Mouse (Mus musculus): ENCODE data around the gene Kcnk4. TPM values are rescaled to one million over a fixed set of nuclear protein-coding genes. Genes with fewer than 3 reads are reported as not detected.

Kcnk4 gene
- polyA plus RNA-seq, 1 experiment from 2014 or later = 0.95 TPM

DNA sequence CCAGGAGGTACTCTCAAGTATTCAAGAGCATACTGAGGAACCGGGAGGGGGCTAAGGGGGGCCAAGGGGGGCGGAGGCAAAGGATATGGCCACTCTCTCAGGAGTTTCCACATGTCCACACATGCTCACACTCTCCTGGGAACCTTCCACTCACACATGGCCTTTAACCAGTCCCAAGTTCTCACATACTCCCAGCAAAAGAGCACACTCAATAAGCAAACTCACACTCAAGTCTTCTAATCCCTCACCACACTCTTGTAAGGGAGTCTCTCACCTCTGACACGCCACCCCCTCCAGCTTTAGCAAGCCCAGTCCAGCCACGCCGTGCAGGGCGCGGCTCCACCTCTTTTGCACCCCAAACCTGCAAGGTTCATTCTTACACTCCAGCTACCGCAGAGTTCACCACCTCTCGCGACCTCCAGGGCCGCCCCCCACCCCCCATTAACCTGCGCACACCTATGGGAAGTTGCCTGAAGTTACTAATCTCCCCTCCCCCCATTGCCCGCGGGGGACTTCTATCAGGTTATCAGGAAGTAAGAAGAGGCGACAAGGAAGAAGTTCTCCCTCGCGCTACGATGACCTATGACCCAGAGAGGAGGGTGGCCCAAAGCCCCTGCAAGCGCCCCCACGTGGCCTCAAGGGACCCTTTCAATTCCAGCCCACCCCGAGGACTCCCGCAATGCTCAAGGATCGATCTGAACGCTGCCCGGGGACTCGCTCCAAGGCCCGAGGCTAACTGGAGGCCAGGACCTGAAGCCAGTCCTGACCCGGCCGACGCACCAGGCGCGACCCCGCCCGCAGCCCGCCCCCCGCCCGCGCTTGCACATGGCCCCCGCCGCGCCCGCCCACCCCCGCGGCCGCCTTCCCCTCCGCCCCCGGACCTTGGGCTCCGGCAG, 13.3 kb downstream of the Kcnk4 start:
- H3K36me3 ChIP-seq (ENCODE audit: control insufficient read depth, insufficient read depth) = peaks cover 9% of the 10 kb centered on the region; the same call in 1 of the 2 replicates
- ATAC-seq (replicated peaks; ENCODE audit: extremely low read depth, insufficient read depth, low FRiP score) = no peak

DNA sequence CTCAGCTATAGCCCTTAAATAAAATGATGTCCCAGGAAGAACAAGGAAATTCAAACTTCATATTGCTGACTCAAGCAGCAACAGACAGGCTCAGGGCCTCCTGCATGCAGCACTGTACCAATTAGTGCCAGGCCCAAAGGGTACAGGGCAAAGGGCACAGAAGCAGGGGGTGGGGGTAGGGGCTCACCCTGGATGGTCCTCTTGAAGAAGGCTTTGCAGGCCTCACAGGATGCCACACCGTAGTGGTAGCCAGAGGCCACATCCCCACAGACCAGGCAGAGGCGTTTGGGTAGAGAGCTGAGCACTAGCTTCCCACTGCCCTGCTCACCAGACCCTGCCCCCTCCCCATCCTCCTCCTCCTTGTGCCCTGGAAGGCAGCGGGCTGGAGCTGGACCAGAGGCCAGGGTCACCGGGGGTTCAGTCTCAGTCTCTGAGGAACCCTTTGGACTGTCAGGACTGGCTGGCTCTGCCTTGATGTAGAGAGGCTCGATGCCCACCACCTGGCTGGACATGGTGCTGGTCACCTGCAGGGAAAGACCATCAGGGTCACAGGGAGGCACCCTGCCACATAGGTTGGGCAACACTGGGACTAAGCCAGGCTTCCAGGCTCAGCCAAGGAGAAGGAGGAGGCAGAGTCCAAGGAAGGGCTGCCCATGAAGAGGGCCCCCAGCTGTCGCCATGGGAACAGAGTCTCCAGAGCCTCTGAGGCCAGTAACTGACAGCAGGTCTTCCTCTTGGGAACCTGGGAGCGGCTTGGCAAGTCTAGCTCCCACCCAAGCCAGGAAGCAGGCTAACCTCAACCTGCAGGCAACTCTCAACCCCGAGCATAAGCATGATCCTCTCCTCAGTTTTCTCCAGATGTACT, 14.2 kb downstream of the Kcnk4 start:
- peak overlapping the region; percentile 96 for H3K27ac ChIP-seq (ENCODE audit: low read length)
- H3K27me3 ChIP-seq (ENCODE audit: control insufficient read depth, insufficient read depth, low read length) = peaks cover 2% of the 10 kb centered on the region
- H3K9ac ChIP-seq (ENCODE audit: low read length) = peak overlapping the region; percentile 94
- H3K4me1 ChIP-seq (ENCODE audit: control insufficient read depth, insufficient read depth, low read length) = peaks cover 32% of the 10 kb centered on the region
- ATAC-seq (replicated peaks; ENCODE audit: extremely low read depth, insufficient read depth, low FRiP score) = no peak
- H3K36me3 ChIP-seq (ENCODE audit: control insufficient read depth, insufficient read depth) = peaks cover 9% of the 10 kb centered on the region; the same call in 1 of the 2 replicates
- H3K4me2 ChIP-seq (ENCODE audit: low read depth, low read length) = peak overlapping the region; percentile 86
- WGBS = 37% methylated on average over 8 of the region's 8 CpGs
- H3K4me3 ChIP-seq (ENCODE audit: low read length) = peak overlapping the region; percentile 63
- no peaks in the 10 kb centered on the region for H3K9me3 ChIP-seq (replicated peaks; ENCODE audit: control insufficient read depth, low read length)

More for the DNA sequence above, 13.3 kb downstream of the Kcnk4 start:
- H3K4me1 ChIP-seq (ENCODE audit: control insufficient read depth, insufficient read depth, low read length) = peaks cover 33% of the 10 kb centered on the region
- no peaks in the 10 kb centered on the region for H3K9me3 ChIP-seq (replicated peaks; ENCODE audit: control insufficient read depth, low read length)
- peak overlapping the region; percentile 94 for H3K9ac ChIP-seq (ENCODE audit: low read length)
- H3K27ac ChIP-seq (ENCODE audit: low read length) = peak overlapping the region; percentile 96
- under 1% methylated on average over 46 of the region's 48 CpGs for WGBS
- H3K4me3 ChIP-seq (ENCODE audit: low read length) = peak overlapping the region; percentile 63
- peaks cover 11% of the 10 kb centered on the region for H3K27me3 ChIP-seq (ENCODE audit: control insufficient read depth, insufficient read depth, low read length)
- peak overlapping the region; percentile 86 for H3K4me2 ChIP-seq (ENCODE audit: low read depth, low read length)

DNA sequence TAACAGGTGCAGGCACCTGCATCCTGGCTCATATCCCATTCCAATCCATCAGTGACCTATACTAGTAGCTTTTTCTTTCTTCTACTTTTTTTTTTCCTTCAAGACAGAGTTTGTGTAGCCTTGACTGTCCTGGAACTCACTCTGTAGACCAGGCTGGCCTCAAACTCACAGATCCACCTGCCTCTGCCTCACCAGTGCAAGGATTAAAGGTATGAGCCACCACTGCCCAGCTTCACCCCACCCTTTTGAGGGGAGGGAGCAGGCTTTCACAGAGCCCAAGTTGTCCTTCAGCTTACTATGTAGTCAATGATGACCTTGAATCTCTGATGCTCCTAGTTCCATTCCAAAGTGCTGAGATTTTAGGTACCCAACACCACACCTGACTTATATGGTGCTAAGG, 14.9 kb downstream of the Kcnk4 start:
- H3K9me3 ChIP-seq (replicated peaks; ENCODE audit: control insufficient read depth, low read length) = no peaks in the 10 kb centered on the region
- H3K4me3 ChIP-seq (ENCODE audit: low read length) = peak overlapping the region; percentile 63; the same call in 1 of the 2 replicates
- no peak for ATAC-seq (replicated peaks; ENCODE audit: extremely low read depth, insufficient read depth, low FRiP score)
- peaks cover 28% of the 10 kb centered on the region for H3K4me1 ChIP-seq (ENCODE audit: control insufficient read depth, insufficient read depth, low read length)
- H3K9ac ChIP-seq (ENCODE audit: low read length) = peak overlapping the region; percentile 94; the same call in 1 of the 2 replicates
- H3K4me2 ChIP-seq (ENCODE audit: low read depth, low read length) = peak overlapping the region; percentile 86
- peaks cover 9% of the 10 kb centered on the region; the same call in 1 of the 2 replicates for H3K36me3 ChIP-seq (ENCODE audit: control insufficient read depth, insufficient read depth)
- peak overlapping the region; percentile 2 for H3K27ac ChIP-seq (ENCODE audit: low read length)
- H3K27me3 ChIP-seq (ENCODE audit: control insufficient read depth, insufficient read depth, low read length) = no peaks in the 10 kb centered on the region

DNA sequence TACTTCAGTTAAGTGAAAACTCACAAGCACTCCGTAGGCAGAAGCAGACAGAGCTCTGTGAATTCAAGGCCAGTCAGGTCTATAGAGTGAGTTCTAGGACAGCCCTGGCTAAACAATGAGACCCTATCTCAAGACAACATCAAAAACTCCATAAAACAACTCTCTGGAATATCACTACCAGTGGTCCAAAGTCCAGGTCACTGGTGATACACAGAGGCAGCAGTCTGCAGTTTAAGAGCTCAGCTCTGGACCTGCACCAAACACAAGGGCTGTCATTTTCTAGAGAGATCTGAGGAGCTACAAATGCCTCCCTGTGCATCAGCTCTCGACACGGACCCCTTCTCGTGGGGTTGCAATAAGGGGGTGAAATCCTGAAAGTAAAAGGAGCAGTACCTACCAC, 16.0 kb downstream of the Kcnk4 start:
- peaks cover 15% of the 10 kb centered on the region for H3K36me3 ChIP-seq (ENCODE audit: control insufficient read depth, insufficient read depth)
- no peak overlapping the region for H3K9ac ChIP-seq (ENCODE audit: low read length)
- no peak for ATAC-seq (replicated peaks; ENCODE audit: extremely low read depth, insufficient read depth, low FRiP score)
- no peaks in the 10 kb centered on the region for H3K27me3 ChIP-seq (ENCODE audit: control insufficient read depth, insufficient read depth, low read length)
- H3K27ac ChIP-seq (ENCODE audit: low read length) = no peak overlapping the region
- H3K4me3 ChIP-seq (ENCODE audit: low read length) = no peak overlapping the region
- no peaks in the 10 kb centered on the region for H3K9me3 ChIP-seq (replicated peaks; ENCODE audit: control insufficient read depth, low read length)
- H3K4me2 ChIP-seq (ENCODE audit: low read depth, low read length) = no peak overlapping the region
- peaks cover 28% of the 10 kb centered on the region for H3K4me1 ChIP-seq (ENCODE audit: control insufficient read depth, insufficient read depth, low read length)
- 87% methylated on average over 4 of the region's 4 CpGs for WGBS

DNA sequence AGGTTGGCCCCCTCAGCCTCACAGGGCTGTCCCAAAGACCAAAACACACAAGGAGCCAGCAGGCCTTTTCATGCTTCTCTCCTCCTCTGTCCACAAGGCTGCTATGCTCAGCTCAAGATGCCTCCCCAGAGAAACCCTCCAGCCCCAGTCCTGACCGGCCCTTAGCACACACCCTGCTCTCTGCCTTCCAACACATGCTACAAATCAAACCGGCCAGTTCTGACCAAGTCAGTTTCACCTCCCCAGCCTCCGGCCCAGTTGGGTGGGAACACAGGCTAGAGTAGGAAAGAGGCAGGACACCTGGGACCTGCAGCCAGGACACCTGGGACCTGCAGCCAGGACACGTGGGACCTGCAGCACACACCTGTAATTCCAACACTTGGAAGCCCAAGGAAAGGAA, 17.8 kb downstream of the Kcnk4 start:
- H3K27me3 ChIP-seq (ENCODE audit: control insufficient read depth, insufficient read depth, low read length) = no peaks in the 10 kb centered on the region
- no peak for ATAC-seq (replicated peaks; ENCODE audit: extremely low read depth, insufficient read depth, low FRiP score)
- H3K27ac ChIP-seq (ENCODE audit: low read length) = no peak overlapping the region
- H3K36me3 ChIP-seq (ENCODE audit: control insufficient read depth, insufficient read depth) = peaks cover 33% of the 10 kb centered on the region
- no peak overlapping the region for H3K4me2 ChIP-seq (ENCODE audit: low read depth, low read length)
- no peak overlapping the region for H3K9ac ChIP-seq (ENCODE audit: low read length)
- 74% methylated on average over 4 of the region's 4 CpGs for WGBS
- H3K4me3 ChIP-seq (ENCODE audit: low read length) = no peak overlapping the region
- H3K9me3 ChIP-seq (replicated peaks; ENCODE audit: control insufficient read depth, low read length) = no peaks in the 10 kb centered on the region
- peaks cover 20% of the 10 kb centered on the region for H3K4me1 ChIP-seq (ENCODE audit: control insufficient read depth, insufficient read depth, low read length)

DNA sequence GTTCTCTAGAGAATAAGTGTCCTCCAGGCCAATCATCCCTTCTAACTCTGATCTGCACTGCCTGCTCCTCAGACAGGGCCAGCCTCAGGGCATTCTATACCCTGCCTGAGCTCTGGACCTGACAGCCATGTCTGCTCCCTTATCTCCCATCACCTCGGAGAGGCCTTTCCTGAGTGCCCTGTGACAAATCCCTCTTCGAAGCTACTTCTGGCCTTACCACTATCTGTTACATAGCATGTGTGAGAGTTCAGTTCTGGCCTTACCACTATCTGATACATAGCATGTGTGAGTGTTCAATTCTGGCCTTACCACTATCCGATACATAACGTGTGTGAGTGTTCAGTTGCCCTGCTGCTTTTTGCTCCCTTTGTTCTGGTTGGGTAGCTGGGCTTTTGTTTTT, 19.0 kb downstream of the Kcnk4 start:
- Histone ChIP-seq H3K27me3 (ENCODE audit: control insufficient read depth, insufficient read depth, low read length) (no peaks in the 10 kb centered on the region), H3K27ac (ENCODE audit: low read length) (no peak overlapping the region), H3K4me3 (ENCODE audit: low read length) (no peak overlapping the region), H3K9ac (ENCODE audit: low read length) (no peak overlapping the region), H3K4me2 (ENCODE audit: low read depth, low read length) (no peak overlapping the region), H3K4me1 (ENCODE audit: control insufficient read depth, insufficient read depth, low read length) (peaks cover 20% of the 10 kb centered on the region), H3K9me3 (replicated peaks; ENCODE audit: control insufficient read depth, low read length) (no peaks in the 10 kb centered on the region), H3K36me3 (ENCODE audit: control insufficient read depth, insufficient read depth) (peaks cover 38% of the 10 kb centered on the region)
- WGBS = 40% methylated on average over 4 of the region's 4 CpGs
- ATAC-seq (replicated peaks; ENCODE audit: extremely low read depth, insufficient read depth, low FRiP score) = no peak

DNA sequence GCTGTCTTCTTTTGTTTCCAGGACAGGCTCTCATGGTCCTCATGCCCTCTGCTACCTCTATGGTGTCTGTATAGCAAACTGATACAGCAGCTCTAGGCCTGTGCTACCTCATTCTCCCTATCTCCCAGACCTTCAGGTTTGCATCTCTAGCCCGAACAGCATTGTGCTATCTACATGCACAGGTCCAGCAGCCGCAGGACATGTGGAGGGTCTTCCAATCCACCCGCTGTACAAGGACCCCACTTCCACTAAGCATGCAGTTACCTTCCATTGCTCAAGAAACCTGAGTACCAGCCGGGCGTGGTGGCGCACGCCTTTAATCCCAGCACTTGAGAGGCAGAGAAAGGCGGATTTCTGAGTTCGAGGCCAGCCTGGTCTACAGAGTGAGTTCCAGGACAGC, 19.8 kb downstream of the Kcnk4 start:
- no peaks in the 10 kb centered on the region for H3K9me3 ChIP-seq (replicated peaks; ENCODE audit: control insufficient read depth, low read length)
- H3K4me2 ChIP-seq (ENCODE audit: low read depth, low read length) = no peak overlapping the region
- H3K36me3 ChIP-seq (ENCODE audit: control insufficient read depth, insufficient read depth) = peaks cover 38% of the 10 kb centered on the region
- H3K4me3 ChIP-seq (ENCODE audit: low read length) = no peak overlapping the region
- ATAC-seq (replicated peaks; ENCODE audit: extremely low read depth, insufficient read depth, low FRiP score) = no peak
- peaks cover 12% of the 10 kb centered on the region for H3K4me1 ChIP-seq (ENCODE audit: control insufficient read depth, insufficient read depth, low read length)
- no peaks in the 10 kb centered on the region for H3K27me3 ChIP-seq (ENCODE audit: control insufficient read depth, insufficient read depth, low read length)
- H3K9ac ChIP-seq (ENCODE audit: low read length) = no peak overlapping the region
- no peak overlapping the region for H3K27ac ChIP-seq (ENCODE audit: low read length)
- WGBS = 92% methylated on average over 9 of the region's 9 CpGs

DNA sequence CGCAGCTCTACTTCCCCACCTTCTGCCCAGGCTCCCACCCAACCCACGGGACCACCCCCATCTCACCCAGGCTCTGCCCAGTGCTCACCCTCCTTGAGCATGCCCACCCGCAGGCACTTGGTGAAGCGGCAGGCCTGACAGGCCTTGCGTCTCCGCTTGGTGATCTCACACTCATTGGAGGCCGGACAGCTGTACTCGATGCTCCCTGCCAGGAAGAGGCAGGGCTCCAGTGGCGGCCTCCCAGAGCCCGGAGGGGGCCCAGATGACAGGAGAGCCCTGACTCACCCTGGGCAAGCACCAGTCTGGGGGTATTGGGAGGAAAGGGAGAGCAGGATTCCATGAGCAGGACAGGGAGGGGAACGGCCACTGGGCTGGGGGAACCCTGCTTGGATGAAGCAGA, 20.3 kb downstream of the Kcnk4 start:
- Histone ChIP-seq H3K4me1 (ENCODE audit: control insufficient read depth, insufficient read depth, low read length) (peaks cover 7% of the 10 kb centered on the region), H3K9me3 (replicated peaks; ENCODE audit: control insufficient read depth, low read length) (no peaks in the 10 kb centered on the region), H3K27ac (ENCODE audit: low read length) (no peak overlapping the region), H3K36me3 (ENCODE audit: control insufficient read depth, insufficient read depth) (peaks cover 34% of the 10 kb centered on the region), H3K4me3 (ENCODE audit: low read length) (no peak overlapping the region), H3K9ac (ENCODE audit: low read length) (no peak overlapping the region), H3K27me3 (ENCODE audit: control insufficient read depth, insufficient read depth, low read length) (no peaks in the 10 kb centered on the region), H3K4me2 (ENCODE audit: low read depth, low read length) (no peak overlapping the region)
- no peak for ATAC-seq (replicated peaks; ENCODE audit: extremely low read depth, insufficient read depth, low FRiP score)
- WGBS = 81% methylated on average over 11 of the region's 11 CpGs

DNA sequence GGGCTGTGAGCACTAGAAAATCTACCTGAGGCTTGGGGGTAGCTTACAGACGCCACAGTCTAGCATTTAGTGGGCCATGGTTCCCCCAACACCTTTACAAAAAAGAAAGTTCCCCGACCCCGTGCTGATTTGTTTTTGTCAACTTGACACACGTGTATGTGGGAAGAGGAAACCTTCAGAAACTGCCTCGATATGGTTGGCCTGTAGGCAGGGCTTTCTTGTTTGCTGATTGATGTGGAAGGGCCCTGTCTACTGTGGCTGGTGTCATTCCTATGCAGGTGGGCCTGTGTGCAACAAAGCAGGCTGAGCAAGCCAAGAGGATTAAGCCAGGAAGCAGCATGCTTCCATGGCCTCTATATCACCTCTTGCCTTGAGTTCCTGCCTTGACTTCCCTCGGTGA, 21.3 kb downstream of the Kcnk4 start:
- H3K9ac ChIP-seq (ENCODE audit: low read length) = no peak overlapping the region
- no peak overlapping the region for H3K4me2 ChIP-seq (ENCODE audit: low read depth, low read length)
- H3K4me3 ChIP-seq (ENCODE audit: low read length) = no peak overlapping the region
- no peaks in the 10 kb centered on the region for H3K27me3 ChIP-seq (ENCODE audit: control insufficient read depth, insufficient read depth, low read length)
- H3K9me3 ChIP-seq (replicated peaks; ENCODE audit: control insufficient read depth, low read length) = no peaks in the 10 kb centered on the region
- ATAC-seq (replicated peaks; ENCODE audit: extremely low read depth, insufficient read depth, low FRiP score) = no peak
- 79% methylated on average over 6 of the region's 6 CpGs for WGBS
- peaks cover 28% of the 10 kb centered on the region for H3K36me3 ChIP-seq (ENCODE audit: control insufficient read depth, insufficient read depth)
- H3K4me1 ChIP-seq (ENCODE audit: control insufficient read depth, insufficient read depth, low read length) = peaks cover 14% of the 10 kb centered on the region
- H3K27ac ChIP-seq (ENCODE audit: low read length) = no peak overlapping the region

Measured in heart, embryonic 16.5 days (tissue).